Mouse (Mus musculus): ENCODE measurements at regions not wholly inside any gene's neighbourhood (a gene's known extent, or its start where the extent isn't known, plus 50 kb on each side); places are given as distances from the start of the nearest gene placed in this dataset.

DNA sequence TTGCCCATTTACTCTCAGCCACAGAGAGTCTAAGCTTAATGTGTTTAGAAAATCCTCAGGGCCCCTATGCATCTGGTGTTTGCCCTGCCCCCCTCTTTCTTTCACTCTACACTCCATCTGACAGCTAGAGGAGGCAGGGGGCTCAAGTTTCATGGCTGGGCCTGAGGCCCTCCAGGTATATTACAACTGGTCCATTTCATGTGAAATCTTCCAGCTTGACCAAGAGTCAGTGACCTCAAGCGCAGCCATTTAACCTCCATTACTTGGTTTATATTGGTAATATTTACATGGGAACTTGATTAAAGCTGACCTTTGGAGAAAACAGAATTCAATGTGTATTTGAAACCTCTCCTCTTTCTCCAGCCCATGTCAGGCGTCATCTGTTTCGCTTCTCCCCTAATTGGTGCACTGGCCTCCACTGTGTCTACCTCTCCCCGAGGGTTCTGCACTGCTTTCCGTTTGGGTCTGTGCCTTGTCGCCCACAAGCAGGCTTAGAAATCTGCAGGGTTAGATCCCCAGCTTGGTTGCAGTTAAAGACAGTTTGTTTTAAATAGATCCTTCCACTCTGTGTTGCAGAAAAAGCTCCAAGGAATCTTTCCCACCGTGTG lies 327.6 kb upstream of the Npvf start:
- TF ChIP-seq CTCF (IDR thresholded peaks at IDR 0.05; ENCODE audit: low read depth) (no peak), EP300 (optimal IDR thresholded peaks at IDR 0.05) (no peak)

Measured in stomach, postnatal 0 days (tissue).